Mouse (Mus musculus) spleen, adult 18-20 months (tissue): Measurements from ENCODE around the gene Gabbr1.

ENCODE experiments used
- DNase-seq, 2 experiments: peaks; one replicate each; pipeline ENCODE4 v3.0.0; 2022; ENCODE audit warnings: mixed read lengths in 2 of 2

Gabbr1 gene

GRCm38 (mm10) chr17:37044651-37045244, 1.0 kb upstream of the Gabbr1 start:
- no peak for DNase-seq

- DNase-seq: peak; percentile 49 to 59
Observed at GRCm38 (mm10) chr17:37046312-37047112, 746 bp downstream of the Gabbr1 start.

GRCm38 (mm10) chr17:37047332-37047976, 1.7 kb downstream of the Gabbr1 start:
- DNase-seq: no peak

GRCm38 (mm10) chr17:37047981-37048380, 2.2 kb downstream of the Gabbr1 start:
- no peak for DNase-seq

GRCm38 (mm10) chr17:37048383-37048782, 2.6 kb downstream of the Gabbr1 start:
- DNase-seq: no peak

- DNase-seq: peak; percentile 24 to 66
Observed at GRCm38 (mm10) chr17:37049570-37050310, 4.0 kb downstream of the Gabbr1 start.

GRCm38 (mm10) chr17:37050399-37050798, 4.6 kb downstream of the Gabbr1 start:
- DNase-seq: peak; percentile 52 to 62

- peak in 1 of 2 experiments; percentile 8 for DNase-seq
Observed at GRCm38 (mm10) chr17:37050876-37051275, 5.1 kb downstream of the Gabbr1 start.

- no peak for DNase-seq
Observed at GRCm38 (mm10) chr17:37051745-37052144, 6.0 kb downstream of the Gabbr1 start.

- no peak for DNase-seq
Observed at GRCm38 (mm10) chr17:37056957-37057356, 11.2 kb downstream of the Gabbr1 start.

- no peak for DNase-seq
Observed at GRCm38 (mm10) chr17:37061435-37061834, 15.7 kb downstream of the Gabbr1 start.

GRCm38 (mm10) chr17:37062101-37062641, 16.4 kb downstream of the Gabbr1 start:
- DNase-seq: no peak

GRCm38 (mm10) chr17:37063063-37063462, 17.3 kb downstream of the Gabbr1 start:
- no peak for DNase-seq

- no peak for DNase-seq
Observed at GRCm38 (mm10) chr17:37063686-37064495, 18.1 kb downstream of the Gabbr1 start.

- DNase-seq: no peak
Observed at GRCm38 (mm10) chr17:37065993-37066392, 20.2 kb downstream of the Gabbr1 start.

GRCm38 (mm10) chr17:37067861-37068260, 22.1 kb downstream of the Gabbr1 start:
- no peak for DNase-seq

GRCm38 (mm10) chr17:37070121-37070520, 24.4 kb downstream of the Gabbr1 start:
- no peak for DNase-seq

- no peak for DNase-seq
Observed at GRCm38 (mm10) chr17:37072080-37072729, 26.4 kb downstream of the Gabbr1 start.

GRCm38 (mm10) chr17:37072730-37073276, 27.0 kb downstream of the Gabbr1 start:
- no peak for DNase-seq

GRCm38 (mm10) chr17:37075181-37075580, 29.4 kb downstream of the Gabbr1 start:
- DNase-seq: no peak

GRCm38 (mm10) chr17:37075766-37076165, 30.0 kb downstream of the Gabbr1 start:
- DNase-seq: no peak
